Mouse (Mus musculus) intestine, embryonic 15.5 days (tissue): Measurements from ENCODE around the gene Tcf3. TPM values are rescaled to one million over a fixed set of nuclear protein-coding genes. Genes with fewer than 3 reads are reported as not detected.

ENCODE experiments used
- ATAC-seq: fragments of 200-750 bp; cut with Nextera tagmentation; 2 replicates; pipeline ENCODE4 v1.8.0; 2017; ENCODE audit warnings: moderate TSS enrichment, moderate library complexity
- H3K27ac ChIP-seq: fragments of 300-500 bp; sonication (generic); 2 replicates; pipeline ENCODE4 v1.5.1; 2015; ENCODE audit warnings: mild to moderate bottlenecking, inconsistent platforms
- H3K27me3 ChIP-seq: fragments of 300-500 bp; sonication (generic); replicated peaks from 2 replicates; pipeline ENCODE4 v1.6.1; 2015; ENCODE audit warnings: inconsistent platforms
- H3K36me3 ChIP-seq: fragments of 300-500 bp; sonication (generic); 2 replicates; pipeline ENCODE4 v1.6.1; 2015; ENCODE audit warnings: inconsistent platforms
- H3K4me1 ChIP-seq: fragments of 300-500 bp; sonication (generic); replicated peaks from 2 replicates; pipeline ENCODE4 v1.6.1; 2015; ENCODE audit warnings: inconsistent platforms
- H3K4me2 ChIP-seq: fragments of 300-500 bp; sonication (generic); replicated peaks from 2 replicates; pipeline ENCODE4 v1.6.1; 2015; ENCODE audit warnings: mild to moderate bottlenecking, inconsistent platforms
- H3K4me3 ChIP-seq: fragments of 300-500 bp; sonication (generic); replicated peaks from 2 replicates; pipeline ENCODE4 v1.5.1; 2015; ENCODE audit warnings: inconsistent platforms
- H3K9ac ChIP-seq: fragments of 300-500 bp; sonication (generic); 2 replicates; pipeline ENCODE4 v1.6.1; 2015; ENCODE audit warnings: inconsistent platforms
- H3K9me3 ChIP-seq: fragments of 300-500 bp; sonication (generic); 2 replicates; pipeline ENCODE4 v1.6.1; 2016; ENCODE audit warnings: inconsistent platforms
- WGBS: fragments of 180-500 bp; shearing (Covaris S2); methylation state at CpG from one replicate; pipeline ENCODE4 v1.1.7; 2015; 5-methylcytosine and 5-hydroxymethylcytosine counted together
- polyA plus RNA-seq: library from polyadenylated mRNA; unstranded; fragments of >200 nt; fragmentation: Nextera tagmentation; extraction: Ambion mirVana; gene quantifications from 2 replicates; pipeline ENCODE4 v1.2.1, GENCODE M21; 2015

Gene Tcf3
- polyA plus RNA-seq, 1 experiment from 2014 or later: 91.7 TPM

GRCm38 (mm10) chr10:80400704-80401161 lies 32.7 kb downstream of the Tcf3 start:
- no peak for ATAC-seq
- H3K4me1 ChIP-seq: peaks cover 36% of the 10 kb centered on the region
- peaks cover 29% of the 10 kb centered on the region for H3K36me3 ChIP-seq
- peak overlapping the region; percentile 74 for H3K4me3 ChIP-seq
- H3K27me3 ChIP-seq: no peaks in the 10 kb centered on the region
- H3K9me3 ChIP-seq: no peaks in the 10 kb centered on the region
- H3K4me2 ChIP-seq: peak overlapping the region; percentile 70
- peak overlapping the region; percentile 69 for H3K9ac ChIP-seq
- peak overlapping the region; percentile 86; the same call in 1 of the 2 replicates for H3K27ac ChIP-seq
- 73% methylated on average over 4 of the region's 4 CpGs for WGBS

GRCm38 (mm10) chr10:80399973-80400703 lies 33.3 kb downstream of the Tcf3 start:
- Histone ChIP-seq H3K4me2 (peak overlapping the region; percentile 70), H3K9me3 (no peaks in the 10 kb centered on the region), H3K36me3 (peaks cover 34% of the 10 kb centered on the region), H3K9ac (peak overlapping the region; percentile 69), H3K27ac (peak overlapping the region; percentile 86), H3K4me3 (peak overlapping the region; percentile 74), H3K4me1 (peaks cover 30% of the 10 kb centered on the region), H3K27me3 (no peaks in the 10 kb centered on the region)
- 11% methylated on average over 17 of the region's 17 CpGs for WGBS
- no peak for ATAC-seq

GRCm38 (mm10) chr10:80399191-80399972 lies 34.1 kb downstream of the Tcf3 start, which contains the start of gene Mbd3:
TSS of gene Mbd3 (minus strand) at chr10:80399550.
- peaks cover 40% of the 10 kb centered on the region for H3K36me3 ChIP-seq
- peaks cover 24% of the 10 kb centered on the region for H3K4me1 ChIP-seq
- ATAC-seq: peak; percentile 96
- H3K9ac ChIP-seq: peak within 1 kb of the TSS; percentile 93
- peak within 1 kb of the TSS; percentile 85 for H3K4me2 ChIP-seq
- peak within 1 kb of the TSS; percentile 99 for H3K27ac ChIP-seq
- H3K4me3 ChIP-seq: peak within 1 kb of the TSS; percentile 74
- H3K27me3 ChIP-seq: no peaks in the 10 kb centered on the region
- no peaks in the 10 kb centered on the region for H3K9me3 ChIP-seq
- under 1% methylated on average over 74 of the region's 82 CpGs for WGBS

GRCm38 (mm10) chr10:80398719-80399190 lies 34.7 kb downstream of the Tcf3 start:
- peak overlapping the region; percentile 74 for H3K4me3 ChIP-seq
- peaks cover 41% of the 10 kb centered on the region for H3K36me3 ChIP-seq
- peak overlapping the region; percentile 99 for H3K27ac ChIP-seq
- H3K4me2 ChIP-seq: peak overlapping the region; percentile 85
- ATAC-seq: peak; percentile 86
- peaks cover 24% of the 10 kb centered on the region for H3K4me1 ChIP-seq
- under 1% methylated on average over 59 of the region's 59 CpGs for WGBS
- no peaks in the 10 kb centered on the region for H3K27me3 ChIP-seq
- H3K9ac ChIP-seq: peak overlapping the region; percentile 93
- no peaks in the 10 kb centered on the region for H3K9me3 ChIP-seq

- peak overlapping the region; percentile 74 for H3K4me3 ChIP-seq
Observed at GRCm38 (mm10) chr10:80398174-80398535, 35.3 kb downstream of the Tcf3 start.

GRCm38 (mm10) chr10:80397524-80398173 lies 35.8 kb downstream of the Tcf3 start:
- H3K36me3 ChIP-seq: peaks cover 40% of the 10 kb centered on the region
- H3K9ac ChIP-seq: peak overlapping the region; percentile 93
- no peaks in the 10 kb centered on the region for H3K27me3 ChIP-seq
- peak overlapping the region; percentile 85 for H3K4me2 ChIP-seq
- ATAC-seq: no peak
- peaks cover 24% of the 10 kb centered on the region for H3K4me1 ChIP-seq
- H3K27ac ChIP-seq: peak overlapping the region; percentile 99
- H3K4me3 ChIP-seq: peak overlapping the region; percentile 74
- WGBS: 42% methylated on average over 8 of the region's 8 CpGs
- H3K9me3 ChIP-seq: no peaks in the 10 kb centered on the region

More at GRCm38 (mm10) chr10:80398174-80398535, 35.3 kb downstream of the Tcf3 start:
- Histone ChIP-seq H3K9ac (peak overlapping the region; percentile 93), H3K4me1 (peaks cover 24% of the 10 kb centered on the region), H3K9me3 (no peaks in the 10 kb centered on the region), H3K36me3 (peaks cover 41% of the 10 kb centered on the region), H3K4me2 (peak overlapping the region; percentile 85), H3K27me3 (no peaks in the 10 kb centered on the region), H3K27ac (peak overlapping the region; percentile 99)
- ATAC-seq: no peak
- 0% methylated on average over 1 of the region's 1 CpGs for WGBS

GRCm38 (mm10) chr10:80396822-80397523 lies 36.5 kb downstream of the Tcf3 start:
- Histone ChIP-seq H3K4me2 (peak overlapping the region; percentile 85), H3K27me3 (no peaks in the 10 kb centered on the region), H3K4me1 (peaks cover 24% of the 10 kb centered on the region), H3K9me3 (no peaks in the 10 kb centered on the region), H3K9ac (peak overlapping the region; percentile 93; the same call in 1 of the 2 replicates), H3K36me3 (peaks cover 41% of the 10 kb centered on the region), H3K27ac (peak overlapping the region; percentile 2; the same call in 1 of the 2 replicates), H3K4me3 (peak overlapping the region; percentile 74)
- no peak for ATAC-seq
- WGBS: 85% methylated on average over 11 of the region's 11 CpGs

GRCm38 (mm10) chr10:80395025-80395627 lies 38.3 kb downstream of the Tcf3 start:
- H3K9ac ChIP-seq: no peak overlapping the region
- 95% methylated on average over 35 of the region's 35 CpGs for WGBS
- H3K4me2 ChIP-seq: no peak overlapping the region
- H3K36me3 ChIP-seq: peaks cover 38% of the 10 kb centered on the region
- H3K27ac ChIP-seq: no peak overlapping the region
- H3K9me3 ChIP-seq: no peaks in the 10 kb centered on the region
- H3K4me3 ChIP-seq: no peak overlapping the region
- peaks cover 16% of the 10 kb centered on the region for H3K4me1 ChIP-seq
- H3K27me3 ChIP-seq: no peaks in the 10 kb centered on the region
- ATAC-seq: no peak

- 78% methylated on average over 5 of the region's 5 CpGs for WGBS
- H3K4me3 ChIP-seq: no peak overlapping the region
- no peak overlapping the region for H3K9ac ChIP-seq
- peaks cover 18% of the 10 kb centered on the region for H3K4me1 ChIP-seq
- no peak for ATAC-seq
- H3K27ac ChIP-seq: no peak overlapping the region
- no peaks in the 10 kb centered on the region for H3K9me3 ChIP-seq
- H3K36me3 ChIP-seq: peaks cover 38% of the 10 kb centered on the region
- H3K4me2 ChIP-seq: no peak overlapping the region
- H3K27me3 ChIP-seq: no peaks in the 10 kb centered on the region
Observed at GRCm38 (mm10) chr10:80392687-80393086, 40.8 kb downstream of the Tcf3 start.

GRCm38 (mm10) chr10:80390697-80391096 lies 42.8 kb downstream of the Tcf3 start:
- Histone ChIP-seq H3K4me2 (no peak overlapping the region), H3K4me1 (peaks cover 12% of the 10 kb centered on the region), H3K27ac (no peak overlapping the region), H3K4me3 (no peak overlapping the region), H3K9ac (no peak overlapping the region), H3K36me3 (peaks cover 38% of the 10 kb centered on the region), H3K27me3 (no peaks in the 10 kb centered on the region), H3K9me3 (no peaks in the 10 kb centered on the region)
- WGBS: 65% methylated on average over 9 of the region's 9 CpGs
- ATAC-seq: no peak

- Histone ChIP-seq H3K27me3 (no peaks in the 10 kb centered on the region), H3K9ac (no peak overlapping the region), H3K4me1 (peaks cover 27% of the 10 kb centered on the region), H3K9me3 (no peaks in the 10 kb centered on the region), H3K27ac (no peak overlapping the region), H3K4me2 (no peak overlapping the region), H3K4me3 (no peak overlapping the region), H3K36me3 (peaks cover 25% of the 10 kb centered on the region)
- no peak for ATAC-seq
- WGBS: 61% methylated on average over 4 of the region's 4 CpGs
Observed at GRCm38 (mm10) chr10:80389185-80389708, 44.2 kb downstream of the Tcf3 start.
